Mouse (Mus musculus): ENCODE measurements at regions not wholly inside any gene's neighbourhood (a gene's known extent, or its start where the extent isn't known, plus 50 kb on each side); places are given as distances from the start of the nearest gene placed in this dataset.

DNA sequence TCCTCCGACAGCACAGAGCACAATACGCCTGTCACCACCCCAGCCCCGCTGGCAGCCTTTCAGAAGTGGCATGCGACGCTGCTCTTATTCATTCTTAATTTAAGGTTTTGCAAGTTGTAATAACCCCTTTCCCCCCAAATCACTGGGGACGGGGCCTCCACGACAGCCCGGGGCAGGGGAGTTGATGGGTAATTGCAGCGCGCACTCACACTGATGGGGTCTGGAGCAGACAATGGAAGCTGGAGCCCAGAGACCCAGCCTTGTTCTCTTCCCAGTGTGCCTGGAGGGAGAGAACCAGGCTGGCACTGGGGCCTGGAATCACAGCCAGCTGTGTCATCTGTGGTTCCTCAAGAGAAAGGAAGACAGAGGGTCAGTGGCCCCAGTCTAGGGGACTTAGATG is 54.2 kb upstream of the Casz1 start:
- DNase-seq (ENCODE audit: low spot score) = no peak
- Histone ChIP-seq H3K36me3 (ENCODE audit: insufficient read depth, low read length) (no peaks in the 10 kb centered on the region), H3K27ac (no peak overlapping the region), H3K4me3 (ENCODE audit: low read length) (no peak overlapping the region), H3K4me1 (ENCODE audit: insufficient read depth, low read length) (no peaks in the 10 kb centered on the region), H3K9me3 (ENCODE audit: low read length) (no peaks in the 10 kb centered on the region), H3K9ac (replicated peaks; ENCODE audit: low read length) (no peak overlapping the region), H3K4me2 (ENCODE audit: low read depth, low read length) (no peak overlapping the region), H3K27me3 (ENCODE audit: insufficient read depth, low read length) (peaks cover 4% of the 10 kb centered on the region; the same call in 1 of the 2 replicates)
- 51% methylated on average over 10 of the region's 10 CpGs for WGBS
- no peak for TF ChIP-seq CTCF (IDR thresholded peaks at IDR 0.05; ENCODE audit: low read depth)
- ATAC-seq = no peak

DNA sequence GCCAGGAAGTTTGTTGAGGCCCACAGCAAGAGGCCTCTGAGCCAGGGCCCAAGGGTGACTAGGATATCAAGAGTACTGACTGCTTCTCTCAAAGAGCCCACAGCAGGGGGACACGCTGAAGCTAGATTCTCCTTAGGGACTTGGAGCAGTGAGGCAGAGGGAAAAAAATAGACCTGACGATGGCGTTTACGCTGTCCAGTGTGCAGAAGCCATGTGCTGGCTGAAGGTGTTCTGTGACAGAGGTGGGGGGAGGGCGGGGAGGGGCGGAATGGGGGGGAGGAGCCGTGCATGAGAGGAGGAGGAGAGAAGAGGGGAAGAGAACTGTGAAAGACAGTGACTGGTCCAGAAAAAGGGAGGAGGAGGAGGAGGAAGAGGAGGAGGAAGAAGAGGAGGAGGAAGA is 52.6 kb upstream of the Casz1 start:
- H3K27me3 ChIP-seq (ENCODE audit: insufficient read depth, low read length) = no peaks in the 10 kb centered on the region; the same call in 1 of the 2 replicates
- ATAC-seq (no peak), DNase-seq (ENCODE audit: low spot score) (no peak)
- H3K4me3 ChIP-seq (ENCODE audit: low read length) = no peak overlapping the region
- no peaks in the 10 kb centered on the region for H3K9me3 ChIP-seq (ENCODE audit: low read length)
- H3K4me2 ChIP-seq (ENCODE audit: low read depth, low read length) = no peak overlapping the region
- H3K4me1 ChIP-seq (ENCODE audit: insufficient read depth, low read length) = no peaks in the 10 kb centered on the region
- H3K9ac ChIP-seq (replicated peaks; ENCODE audit: low read length) = no peak overlapping the region
- WGBS = 70% methylated on average over 7 of the region's 7 CpGs
- H3K36me3 ChIP-seq (ENCODE audit: insufficient read depth, low read length) = no peaks in the 10 kb centered on the region
- no peak overlapping the region for H3K27ac ChIP-seq
- TF ChIP-seq CTCF (IDR thresholded peaks at IDR 0.05; ENCODE audit: low read depth) = no peak

DNA sequence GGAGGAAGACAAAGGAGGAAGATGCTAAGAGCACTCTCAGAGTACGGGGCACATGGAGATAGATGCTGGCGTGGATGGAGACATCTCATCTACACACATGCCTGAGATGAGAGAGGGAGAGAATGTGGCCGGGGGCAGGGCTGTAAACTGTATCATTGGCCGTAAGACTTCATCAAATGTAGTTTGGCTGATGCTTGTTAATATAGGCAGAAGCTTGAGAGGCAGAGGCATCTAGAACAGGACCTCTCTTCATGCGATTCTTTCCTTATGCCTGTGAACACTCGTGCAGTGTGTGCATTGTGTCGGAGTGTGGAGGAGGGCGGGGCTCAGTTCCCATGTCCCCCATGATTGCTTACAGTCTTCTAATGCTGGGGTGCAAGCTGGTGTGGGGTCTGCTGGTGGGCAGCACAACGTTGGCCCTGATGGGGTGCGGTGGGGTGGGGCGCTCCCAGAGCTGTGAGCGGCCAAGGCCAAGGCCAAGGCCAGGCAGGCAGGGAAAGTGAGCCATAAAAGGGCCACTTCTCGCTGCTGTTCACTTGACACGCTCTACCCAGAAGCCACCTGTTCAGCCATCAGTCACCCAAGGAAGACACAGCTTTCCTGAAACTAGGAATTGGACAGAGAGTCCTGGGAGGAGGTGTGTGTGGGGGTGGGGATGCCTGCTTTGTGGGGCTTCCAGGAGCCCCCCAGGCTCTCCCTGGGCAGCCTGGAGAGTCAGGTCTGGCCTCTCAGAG is 51.7 kb upstream of the Casz1 start:
- Histone ChIP-seq H3K27ac (no peak overlapping the region), H3K9me3 (ENCODE audit: low read length) (no peaks in the 10 kb centered on the region), H3K27me3 (ENCODE audit: insufficient read depth, low read length) (no peaks in the 10 kb centered on the region; the same call in 1 of the 2 replicates), H3K4me1 (ENCODE audit: insufficient read depth, low read length) (no peaks in the 10 kb centered on the region), H3K36me3 (ENCODE audit: insufficient read depth, low read length) (no peaks in the 10 kb centered on the region), H3K4me2 (ENCODE audit: low read depth, low read length) (no peak overlapping the region), H3K9ac (replicated peaks; ENCODE audit: low read length) (no peak overlapping the region), H3K4me3 (ENCODE audit: low read length) (no peak overlapping the region)
- 83% methylated on average over 14 of the region's 14 CpGs for WGBS
- ATAC-seq = no peak; the same call in 1 of the 2 replicates
- TF ChIP-seq CTCF (IDR thresholded peaks at IDR 0.05; ENCODE audit: low read depth) = no peak
- DNase-seq (ENCODE audit: low spot score) = no peak

DNA sequence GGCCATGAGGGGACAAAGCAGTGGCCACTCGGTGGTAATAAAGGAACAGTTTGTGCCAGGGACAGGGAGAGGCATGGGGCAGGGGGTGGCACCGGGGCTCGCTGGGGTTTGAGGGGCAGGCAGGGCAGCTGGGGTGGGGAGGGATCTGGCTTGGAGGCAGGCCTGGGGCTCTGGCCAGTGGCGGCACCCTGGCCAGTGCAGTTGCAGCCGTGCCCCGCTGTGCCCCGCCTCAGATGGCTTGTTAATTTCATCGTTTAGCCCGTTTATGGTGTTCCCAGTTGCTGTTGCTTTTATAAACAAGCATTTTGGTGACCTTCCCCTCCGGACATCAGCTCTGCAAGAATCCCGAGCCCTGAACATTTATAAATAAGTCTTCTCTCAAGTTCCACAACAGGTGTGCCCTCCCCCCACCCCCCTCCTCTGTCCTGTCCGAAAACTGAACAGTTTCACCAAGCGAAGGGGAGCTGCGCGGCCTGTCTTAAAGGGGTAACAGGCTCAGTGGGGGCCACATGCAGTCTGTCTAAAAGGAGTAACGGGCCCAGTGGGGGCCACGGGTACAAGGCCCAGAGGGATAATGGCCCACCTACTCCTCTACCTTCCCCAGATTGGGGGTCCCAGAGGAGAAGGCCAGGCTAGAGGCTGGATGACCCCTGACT is 51.0 kb upstream of the Casz1 start:
- no peak overlapping the region for H3K9ac ChIP-seq (replicated peaks; ENCODE audit: low read length)
- H3K36me3 ChIP-seq (ENCODE audit: insufficient read depth, low read length) = no peaks in the 10 kb centered on the region
- H3K4me3 ChIP-seq (ENCODE audit: low read length) = no peak overlapping the region
- H3K27ac ChIP-seq = no peak overlapping the region
- 62% methylated on average over 17 of the region's 17 CpGs for whole genome bisulfite sequencing
- ATAC-seq (no peak), DNase-seq (ENCODE audit: low spot score) (no peak)
- TF ChIP-seq CTCF (IDR thresholded peaks at IDR 0.05; ENCODE audit: low read depth) = no peak
- H3K4me2 ChIP-seq (ENCODE audit: low read depth, low read length) = no peak overlapping the region
- H3K4me1 ChIP-seq (ENCODE audit: insufficient read depth, low read length) = no peaks in the 10 kb centered on the region
- no peaks in the 10 kb centered on the region for H3K9me3 ChIP-seq (ENCODE audit: low read length)
- no peaks in the 10 kb centered on the region; the same call in 1 of the 2 replicates for H3K27me3 ChIP-seq (ENCODE audit: insufficient read depth, low read length)

DNA sequence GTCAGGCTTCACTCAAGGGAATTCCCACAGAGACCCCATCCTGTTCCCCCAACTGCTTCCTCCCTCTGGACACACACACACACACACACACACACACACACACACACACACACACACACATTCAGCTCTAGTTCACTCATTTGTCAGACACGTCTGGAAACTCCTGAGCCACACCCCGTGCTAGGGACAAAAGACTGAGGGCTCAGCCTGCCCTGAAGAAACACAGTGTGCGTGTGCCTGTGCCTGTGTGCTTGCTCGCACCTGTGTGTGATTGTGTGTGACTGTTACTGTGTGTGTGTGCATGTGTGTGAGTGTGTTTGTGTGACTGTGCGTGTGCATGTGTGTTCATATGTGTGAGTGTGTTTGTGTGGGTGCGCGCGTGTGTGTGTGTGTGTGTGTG is 50.4 kb upstream of the Casz1 start:
- Histone ChIP-seq H3K36me3 (ENCODE audit: insufficient read depth, low read length) (no peaks in the 10 kb centered on the region), H3K27me3 (ENCODE audit: insufficient read depth, low read length) (no peaks in the 10 kb centered on the region; the same call in 1 of the 2 replicates), H3K9ac (replicated peaks; ENCODE audit: low read length) (no peak overlapping the region), H3K4me2 (ENCODE audit: low read depth, low read length) (no peak overlapping the region), H3K9me3 (ENCODE audit: low read length) (no peaks in the 10 kb centered on the region), H3K4me3 (ENCODE audit: low read length) (no peak overlapping the region), H3K27ac (no peak overlapping the region), H3K4me1 (ENCODE audit: insufficient read depth, low read length) (no peaks in the 10 kb centered on the region)
- WGBS = 83% methylated on average over 8 of the region's 8 CpGs
- TF ChIP-seq CTCF (IDR thresholded peaks at IDR 0.05; ENCODE audit: low read depth) = no peak
- DNase-seq (ENCODE audit: low spot score) (no peak), ATAC-seq (no peak)
